Mouse (Mus musculus): ENCODE measurements around the gene Ssc5d. TPM values are rescaled to one million over a fixed set of nuclear protein-coding genes. Genes with fewer than 3 reads are reported as not detected.

The Ssc5d gene
- polyA plus RNA-seq (2014; fragmentation: Illumina TruSeq; extraction: RNeasy Lipid Tissue Mini Kit (QIAGEN cat#74804); ENCODE audit: low read depth, low replicate concordance), result not detected

DNA sequence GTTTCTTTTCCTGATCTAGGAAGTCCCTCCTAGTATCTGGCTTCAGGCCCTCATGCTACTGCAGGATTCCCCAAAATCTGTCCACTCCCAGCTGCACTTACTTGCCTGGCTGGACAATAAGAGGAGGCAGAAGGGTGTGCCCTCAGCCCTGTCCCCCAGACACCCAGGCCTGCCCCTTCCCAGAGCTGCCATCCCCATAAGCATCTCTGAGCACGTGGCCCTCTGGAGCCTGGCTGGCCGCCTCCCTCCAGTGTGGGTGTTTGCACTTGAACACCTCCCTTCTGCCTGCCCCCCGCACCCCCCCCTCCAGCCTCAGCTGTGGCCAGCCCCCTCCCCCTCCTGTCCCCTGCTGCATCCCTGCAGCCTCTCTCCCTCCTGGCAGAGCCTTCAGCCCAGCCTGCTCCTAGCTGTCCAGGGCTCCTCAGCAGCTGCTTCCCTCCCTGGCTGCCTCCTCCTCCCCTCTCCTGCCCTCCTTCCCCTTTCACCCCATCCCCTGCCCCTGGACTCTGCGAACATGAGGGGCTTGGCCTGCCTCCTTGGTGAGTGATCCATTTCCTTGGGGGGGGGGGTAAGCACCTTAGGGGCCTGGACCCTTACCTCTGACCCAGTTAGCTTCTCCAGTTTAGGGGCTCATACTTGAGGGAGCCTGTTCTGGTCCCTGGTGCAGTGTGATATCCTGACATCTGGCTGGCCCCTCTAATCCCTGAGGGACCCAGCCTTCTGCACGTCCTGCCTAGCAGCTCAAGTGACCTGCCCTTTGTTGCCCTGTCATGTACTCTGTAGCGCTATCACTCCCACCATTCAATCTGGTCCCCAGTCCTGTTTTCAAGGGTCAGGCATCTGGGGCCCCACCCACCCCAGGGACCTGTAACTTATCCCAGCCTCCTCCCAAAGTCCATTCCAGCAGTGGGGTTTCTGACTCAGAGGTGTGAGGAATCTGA is at the start of gene Ssc5d:
Gene Ssc5d, plus strand, starts transcription at position 345 of the 941 bp plus-strand sequence.

DNA sequence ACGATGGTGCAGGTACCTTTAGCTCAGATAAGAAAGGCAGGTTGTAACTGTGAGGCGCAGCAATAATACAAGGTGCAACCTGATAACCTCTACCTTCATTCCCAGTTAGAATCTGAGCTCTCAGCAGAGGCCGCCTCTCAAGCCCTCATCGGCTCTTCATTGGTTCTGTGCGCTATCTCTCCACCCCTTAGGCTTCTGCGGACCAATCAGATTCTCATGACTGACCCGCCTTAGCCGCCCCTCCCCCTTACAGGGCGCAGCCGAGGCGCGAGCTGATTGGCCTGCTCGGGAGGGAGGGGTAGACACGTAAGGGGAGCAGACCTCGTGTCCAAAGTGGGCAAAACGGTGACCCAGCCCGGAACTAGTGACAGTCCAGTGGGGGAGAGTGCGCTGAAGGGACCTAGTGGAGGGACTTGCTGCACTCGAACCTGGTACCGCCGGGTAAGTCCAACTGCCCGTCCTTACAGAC is 48.8 kb upstream of the Ssc5d start, which contains the start of gene Isoc2a:
Gene Isoc2a, plus strand, starts transcription at position 401 of the 469 bp plus-strand sequence.

DNA sequence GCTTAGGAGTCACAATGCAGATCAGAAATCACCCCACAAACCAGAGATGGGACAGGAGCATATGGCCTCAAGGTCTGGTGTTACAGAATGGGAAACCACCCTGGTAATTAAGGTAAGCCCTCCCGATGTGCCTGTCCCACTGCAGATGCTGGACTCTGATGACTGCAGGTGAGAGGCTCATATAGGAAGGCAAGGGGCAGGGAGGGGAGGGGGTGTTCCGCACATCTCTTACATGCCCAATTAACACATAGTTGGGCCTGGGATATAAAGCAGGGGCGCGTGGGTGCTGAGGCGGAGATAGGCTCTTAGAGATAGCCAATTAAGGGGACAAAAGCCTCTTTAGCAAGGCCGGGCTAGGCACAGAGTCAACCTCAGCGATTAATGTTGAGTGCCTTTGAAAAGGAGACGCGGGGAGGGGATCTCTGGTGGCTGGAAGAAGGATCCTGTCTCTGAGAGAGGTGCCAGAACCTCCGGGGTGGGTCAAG is 19.1 kb upstream of the Ssc5d start, which contains the start of gene Gm36210:
Gene Gm36210, minus strand, starts transcription at position 51 of the 485 bp plus-strand sequence.

DNA sequence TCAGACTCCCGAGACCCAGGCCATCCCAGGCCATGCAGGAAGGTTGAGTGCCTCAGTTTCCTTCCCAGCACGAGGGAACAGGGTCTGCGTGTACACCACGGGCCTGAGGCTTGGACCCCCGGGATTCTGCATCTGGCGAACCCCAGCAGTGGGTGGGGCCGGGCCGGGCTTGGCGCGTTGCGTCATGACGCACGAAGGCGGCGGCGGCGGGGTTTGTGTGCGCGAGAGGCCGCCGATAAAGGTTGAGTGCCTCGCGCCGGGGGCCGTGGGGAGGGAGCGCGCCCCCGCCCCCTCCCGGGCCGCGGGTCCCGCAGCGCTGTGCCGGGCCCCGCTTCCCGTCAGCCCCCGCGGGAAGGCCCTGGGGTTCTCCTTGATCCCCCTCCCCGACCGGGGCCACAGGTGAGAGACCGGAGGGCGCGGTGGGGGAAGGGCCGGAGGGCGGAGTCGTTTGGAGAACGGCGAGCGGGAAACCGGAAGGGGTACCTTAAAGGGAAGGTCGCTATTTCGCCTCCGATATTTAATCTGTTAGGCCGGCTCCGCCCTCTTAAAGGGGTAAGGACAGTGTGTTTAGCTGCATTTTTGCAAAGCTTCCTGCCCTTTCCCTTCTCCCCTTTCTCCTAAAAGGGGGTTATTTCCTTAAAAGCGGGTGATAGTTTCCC is 10.4 kb upstream of the Ssc5d start, which contains the start of gene Zfp628:
Gene Zfp628, plus strand, starts transcription at position 211 of the 659 bp plus-strand sequence.

DNA sequence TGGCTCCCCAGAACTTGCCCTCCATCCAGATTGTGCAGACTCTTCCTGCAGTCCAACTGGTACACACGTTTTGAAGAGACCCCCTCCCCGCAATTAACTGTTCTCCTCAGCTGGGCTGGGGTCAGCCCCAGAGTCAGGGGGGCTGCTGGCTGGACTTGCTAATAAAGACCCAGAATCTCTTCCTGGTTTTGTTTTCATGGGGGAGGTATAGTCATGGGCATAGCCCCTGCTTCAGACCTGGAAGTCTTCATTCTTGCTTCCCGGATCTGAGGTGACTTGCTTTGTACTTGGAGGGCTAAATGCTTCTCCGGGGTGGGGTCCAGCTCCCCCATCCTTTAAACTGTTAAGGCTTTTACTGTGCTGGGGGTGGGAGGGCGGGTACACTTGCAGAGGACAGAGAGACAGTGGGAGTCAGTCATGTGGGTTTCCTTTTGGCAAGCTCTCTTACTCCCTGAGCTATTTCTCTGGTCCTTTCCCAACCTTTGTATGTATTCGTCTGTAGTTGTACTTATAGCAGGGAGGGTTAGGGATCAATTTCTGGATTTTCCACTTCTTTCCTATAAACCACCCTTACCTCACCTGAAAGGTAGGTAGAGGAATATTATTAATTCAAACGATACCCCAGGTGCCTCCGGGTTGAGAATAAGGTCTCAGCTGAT is 3.6 kb upstream of the Ssc5d start, which contains the start of gene Nat14:
Gene Nat14, plus strand, starts transcription at position 205 of the 659 bp plus-strand sequence.

DNA sequence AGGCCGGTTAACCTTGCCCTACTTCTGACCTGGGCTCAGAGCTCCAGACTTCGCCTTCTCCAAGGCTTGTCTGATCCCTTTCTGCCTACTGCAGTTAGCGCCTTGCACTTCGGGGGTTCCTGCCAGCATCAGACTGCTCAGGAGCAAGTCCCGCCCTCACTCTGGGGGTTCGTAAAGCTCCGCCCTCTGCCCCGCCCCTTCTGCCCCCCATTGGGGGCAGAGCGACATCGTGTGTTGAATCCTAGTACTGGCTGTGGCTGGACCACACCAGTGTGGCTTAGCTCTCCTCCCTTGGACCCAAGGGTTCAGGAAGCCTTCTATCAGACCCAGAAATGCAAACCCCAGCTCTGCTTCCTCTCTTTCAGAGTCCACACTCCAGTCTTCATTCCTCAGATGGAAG is 38.7 kb downstream of the Ssc5d start, which contains the start of gene Sbk2:
Gene Sbk2, minus strand, starts transcription at position 135 of the 400 bp plus-strand sequence.

DNA sequence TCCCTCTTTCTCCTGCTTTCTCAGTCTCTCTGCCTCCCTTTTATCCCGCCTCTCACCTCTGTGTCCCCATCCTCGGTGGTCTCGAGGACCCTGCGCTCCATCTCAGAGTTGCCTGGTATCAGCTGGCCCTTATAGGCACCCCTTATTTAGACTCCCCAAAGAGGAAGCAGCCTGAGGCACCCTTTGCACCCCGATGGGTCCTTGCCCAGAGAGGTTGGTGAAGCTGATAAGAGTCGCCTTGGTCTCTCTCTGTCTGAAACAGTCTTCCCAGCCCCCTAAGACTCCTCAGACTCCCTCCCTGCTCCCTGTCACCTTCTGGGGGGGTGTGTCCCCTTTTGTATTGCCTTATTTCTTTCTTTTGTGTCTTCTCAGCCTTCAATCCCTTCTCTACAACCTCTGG is 45.5 kb downstream of the Ssc5d start, which contains the start of gene Sbk3:
Gene Sbk3, minus strand, starts transcription at position 101 of the 400 bp plus-strand sequence.

Other genes starting within 250 kb of the Ssc5d start
- gene Hspbp1, start 240.7 kb upstream of the Ssc5d start, polyA plus RNA-seq (2014; fragmentation: Illumina TruSeq; extraction: RNeasy Lipid Tissue Mini Kit (QIAGEN cat#74804); ENCODE audit: low read depth, low replicate concordance), result not detected
- 0.35 TPM for gene Brsk1, start 235.2 kb upstream of the Ssc5d start, polyA plus RNA-seq (2014; fragmentation: Illumina TruSeq; extraction: RNeasy Lipid Tissue Mini Kit (QIAGEN cat#74804); ENCODE audit: low read depth, low replicate concordance)
- gene Tmem150b, start 200.5 kb upstream of the Ssc5d start, polyA plus RNA-seq (2014; fragmentation: Illumina TruSeq; extraction: RNeasy Lipid Tissue Mini Kit (QIAGEN cat#74804); ENCODE audit: low read depth, low replicate concordance), result not detected
- 1.4 TPM for gene Kmt5c, start 185.7 kb upstream of the Ssc5d start, polyA plus RNA-seq (2014; fragmentation: Illumina TruSeq; extraction: RNeasy Lipid Tissue Mini Kit (QIAGEN cat#74804); ENCODE audit: low read depth, low replicate concordance)
- gene Cox6b2, start 172.7 kb upstream of the Ssc5d start, polyA plus RNA-seq (2014; fragmentation: Illumina TruSeq; extraction: RNeasy Lipid Tissue Mini Kit (QIAGEN cat#74804); ENCODE audit: low read depth, low replicate concordance), result not detected
- gene Fam71e2, start 154.5 kb upstream of the Ssc5d start, polyA plus RNA-seq (2014; fragmentation: Illumina TruSeq; extraction: RNeasy Lipid Tissue Mini Kit (QIAGEN cat#74804); ENCODE audit: low read depth, low replicate concordance), result not detected
- gene Il11, start 142.9 kb upstream of the Ssc5d start, polyA plus RNA-seq (2014; fragmentation: Illumina TruSeq; extraction: RNeasy Lipid Tissue Mini Kit (QIAGEN cat#74804); ENCODE audit: low read depth, low replicate concordance), result not detected
- gene Tmem190, start 142.8 kb upstream of the Ssc5d start, polyA plus RNA-seq (2014; fragmentation: Illumina TruSeq; extraction: RNeasy Lipid Tissue Mini Kit (QIAGEN cat#74804); ENCODE audit: low read depth, low replicate concordance), result not detected
- 0.76 TPM for gene Tmem238, start 136.1 kb upstream of the Ssc5d start, polyA plus RNA-seq (2014; fragmentation: Illumina TruSeq; extraction: RNeasy Lipid Tissue Mini Kit (QIAGEN cat#74804); ENCODE audit: low read depth, low replicate concordance)
- gene Rpl28, start 132.9 kb upstream of the Ssc5d start, polyA plus RNA-seq (2014; fragmentation: Illumina TruSeq; extraction: RNeasy Lipid Tissue Mini Kit (QIAGEN cat#74804); ENCODE audit: low read depth, low replicate concordance), result 12.7 TPM
- 4.3 TPM for gene Ube2s, start 113.2 kb upstream of the Ssc5d start, polyA plus RNA-seq (2014; fragmentation: Illumina TruSeq; extraction: RNeasy Lipid Tissue Mini Kit (QIAGEN cat#74804); ENCODE audit: low read depth, low replicate concordance)
- gene Shisa7, start 81.1 kb upstream of the Ssc5d start, polyA plus RNA-seq (2014; fragmentation: Illumina TruSeq; extraction: RNeasy Lipid Tissue Mini Kit (QIAGEN cat#74804); ENCODE audit: low read depth, low replicate concordance), result 1.0 TPM
- gene Isoc2b, start 55.5 kb upstream of the Ssc5d start, polyA plus RNA-seq (2014; fragmentation: Illumina TruSeq; extraction: RNeasy Lipid Tissue Mini Kit (QIAGEN cat#74804); ENCODE audit: low read depth, low replicate concordance), result 3.3 TPM
- gene Isoc2a, start 48.6 kb upstream of the Ssc5d start, polyA plus RNA-seq (2014; fragmentation: Illumina TruSeq; extraction: RNeasy Lipid Tissue Mini Kit (QIAGEN cat#74804); ENCODE audit: low read depth, low replicate concordance), result 2.7 TPM
- not detected for gene Gm36210, start 19.3 kb upstream of the Ssc5d start, polyA plus RNA-seq (2014; fragmentation: Illumina TruSeq; extraction: RNeasy Lipid Tissue Mini Kit (QIAGEN cat#74804); ENCODE audit: low read depth, low replicate concordance)
- gene Zfp628, start 10.6 kb upstream of the Ssc5d start, polyA plus RNA-seq (2014; fragmentation: Illumina TruSeq; extraction: RNeasy Lipid Tissue Mini Kit (QIAGEN cat#74804); ENCODE audit: low read depth, low replicate concordance), result not detected
- gene Nat14, start 3.8 kb upstream of the Ssc5d start, polyA plus RNA-seq (2014; fragmentation: Illumina TruSeq; extraction: RNeasy Lipid Tissue Mini Kit (QIAGEN cat#74804); ENCODE audit: low read depth, low replicate concordance), result 1.2 TPM
- not detected for gene Sbk2, start 38.6 kb downstream of the Ssc5d start, polyA plus RNA-seq (2014; fragmentation: Illumina TruSeq; extraction: RNeasy Lipid Tissue Mini Kit (QIAGEN cat#74804); ENCODE audit: low read depth, low replicate concordance)
- gene Sbk3, start 45.4 kb downstream of the Ssc5d start, polyA plus RNA-seq (2014; fragmentation: Illumina TruSeq; extraction: RNeasy Lipid Tissue Mini Kit (QIAGEN cat#74804); ENCODE audit: low read depth, low replicate concordance), result not detected
- 7.5 TPM for gene Zfp579, start 70.4 kb downstream of the Ssc5d start, polyA plus RNA-seq (2014; fragmentation: Illumina TruSeq; extraction: RNeasy Lipid Tissue Mini Kit (QIAGEN cat#74804); ENCODE audit: low read depth, low replicate concordance)
- gene Zfp524, start 88.6 kb downstream of the Ssc5d start, polyA plus RNA-seq (2014; fragmentation: Illumina TruSeq; extraction: RNeasy Lipid Tissue Mini Kit (QIAGEN cat#74804); ENCODE audit: low read depth, low replicate concordance), result not detected
- 12.4 TPM for gene Fiz1, start 88.9 kb downstream of the Ssc5d start, polyA plus RNA-seq (2014; fragmentation: Illumina TruSeq; extraction: RNeasy Lipid Tissue Mini Kit (QIAGEN cat#74804); ENCODE audit: low read depth, low replicate concordance)
- gene Gm44973, start 89.7 kb downstream of the Ssc5d start, polyA plus RNA-seq (2014; fragmentation: Illumina TruSeq; extraction: RNeasy Lipid Tissue Mini Kit (QIAGEN cat#74804); ENCODE audit: low read depth, low replicate concordance), result not detected
- gene Zfp865, start 94.6 kb downstream of the Ssc5d start, polyA plus RNA-seq (2014; fragmentation: Illumina TruSeq; extraction: RNeasy Lipid Tissue Mini Kit (QIAGEN cat#74804); ENCODE audit: low read depth, low replicate concordance), result 4.8 TPM
- gene Ccdc106, start 94.8 kb downstream of the Ssc5d start, polyA plus RNA-seq (2014; fragmentation: Illumina TruSeq; extraction: RNeasy Lipid Tissue Mini Kit (QIAGEN cat#74804); ENCODE audit: low read depth, low replicate concordance), result not detected
- 4.7 TPM for gene 4632433K11Rik, start 108.3 kb downstream of the Ssc5d start, polyA plus RNA-seq (2014; fragmentation: Illumina TruSeq; extraction: RNeasy Lipid Tissue Mini Kit (QIAGEN cat#74804); ENCODE audit: low read depth, low replicate concordance)
- gene Zfp784, start 112.7 kb downstream of the Ssc5d start, polyA plus RNA-seq (2014; fragmentation: Illumina TruSeq; extraction: RNeasy Lipid Tissue Mini Kit (QIAGEN cat#74804); ENCODE audit: low read depth, low replicate concordance), result 3.0 TPM
- 0.58 TPM for gene Zfp580, start 125.8 kb downstream of the Ssc5d start, polyA plus RNA-seq (2014; fragmentation: Illumina TruSeq; extraction: RNeasy Lipid Tissue Mini Kit (QIAGEN cat#74804); ENCODE audit: low read depth, low replicate concordance)
- 12.6 TPM for gene U2af2, start 136.4 kb downstream of the Ssc5d start, polyA plus RNA-seq (2014; fragmentation: Illumina TruSeq; extraction: RNeasy Lipid Tissue Mini Kit (QIAGEN cat#74804); ENCODE audit: low read depth, low replicate concordance)
- 2.2 TPM for gene Epn1, start 154.4 kb downstream of the Ssc5d start, polyA plus RNA-seq (2014; fragmentation: Illumina TruSeq; extraction: RNeasy Lipid Tissue Mini Kit (QIAGEN cat#74804); ENCODE audit: low read depth, low replicate concordance)
- gene Rfpl4, start 191.2 kb downstream of the Ssc5d start, polyA plus RNA-seq (2014; fragmentation: Illumina TruSeq; extraction: RNeasy Lipid Tissue Mini Kit (QIAGEN cat#74804); ENCODE audit: low read depth, low replicate concordance), result not detected
- gene Rasl2-9, start 200.2 kb downstream of the Ssc5d start, polyA plus RNA-seq (2014; fragmentation: Illumina TruSeq; extraction: RNeasy Lipid Tissue Mini Kit (QIAGEN cat#74804); ENCODE audit: low read depth, low replicate concordance), result 1.5 TPM
- gene Vmn1r55, start 223.9 kb downstream of the Ssc5d start, polyA plus RNA-seq (2014; fragmentation: Illumina TruSeq; extraction: RNeasy Lipid Tissue Mini Kit (QIAGEN cat#74804); ENCODE audit: low read depth, low replicate concordance), result not detected